Mouse (Mus musculus) lung, adult 2 months (tissue): ENCODE measurements around the gene Kdm4a.

Experiments
- CTCF ChIP-seq: fragments of 200-500 bp; IDR thresholded peaks from 2 replicates; pipeline ENCODE4 v1.5.1; 2011; ENCODE audit warnings: mild to moderate bottlenecking, low read length, control low read depth; ENCODE audit not compliant: insufficient read depth
- POLR2A ChIP-seq: fragments of 200-500 bp; IDR thresholded peaks from 2 replicates; pipeline ENCODE4 v1.6.1; 2011; ENCODE audit warnings: low read depth, mild to moderate bottlenecking, control low read depth, low read length, borderline replicate concordance; ENCODE audit errors: extremely low read depth

- no peak for TF ChIP-seq CTCF
- no peak for TF ChIP-seq POLR2A
Observed at GRCm38 (mm10) chr4:118147547-118148316, 32.1 kb downstream of the Kdm4a start.
